Mouse (Mus musculus) liver, postnatal 0 days (tissue): ENCODE results near the gene Mettl7a1. TPM values are rescaled to one million over a fixed set of nuclear protein-coding genes. Genes with fewer than 3 reads are reported as not detected.

Source experiments
- ATAC-seq: fragments of 200-750 bp; cut with Nextera tagmentation; 2 replicates; pipeline ENCODE4 v1.8.0; 2017; ENCODE audit warnings: mild to moderate bottlenecking, moderate library complexity
- DNase-seq: peaks from one replicate; pipeline ENCODE4 v3.0.0-alpha.2; 2016
- H3K27ac ChIP-seq: fragments of 300-500 bp; sonication (generic); 2 replicates; pipeline ENCODE4 v1.5.1; 2014; ENCODE audit warnings: antibody characterized with exemption, moderate library complexity, mild to moderate bottlenecking, low read depth
- H3K27me3 ChIP-seq: fragments of 300-500 bp; sonication (generic); 2 replicates; pipeline ENCODE4 v1.6.1; 2014; ENCODE audit warnings: low read length, control low read depth, mixed read lengths; ENCODE audit not compliant: insufficient read depth
- H3K36me3 ChIP-seq: fragments of 300-500 bp; sonication (generic); replicated peaks from 2 replicates; pipeline ENCODE4 v1.6.1; 2014; ENCODE audit warnings: mild to moderate bottlenecking, control low read depth, low read length, moderate library complexity, mixed read lengths; ENCODE audit not compliant: insufficient read depth
- H3K4me1 ChIP-seq: fragments of 300-500 bp; sonication (generic); 2 replicates; pipeline ENCODE4 v1.6.1; 2014; ENCODE audit warnings: antibody characterized with exemption, mild to moderate bottlenecking, control low read depth; ENCODE audit not compliant: insufficient read depth
- H3K4me2 ChIP-seq: fragments of 300-500 bp; sonication (generic); 2 replicates; pipeline ENCODE4 v1.6.1; 2014; ENCODE audit warnings: low read depth, mild to moderate bottlenecking, low read length, moderate library complexity, mixed read lengths
- H3K4me3 ChIP-seq: fragments of 300-500 bp; sonication (generic); 2 replicates; pipeline ENCODE4 v1.5.1; 2014; ENCODE audit warnings: low read depth, low read length
- H3K9ac ChIP-seq: fragments of 300-500 bp; sonication (generic); replicated peaks from 2 replicates; pipeline ENCODE4 v1.6.1; 2014; ENCODE audit warnings: mild to moderate bottlenecking, moderate library complexity
- H3K9me3 ChIP-seq: fragments of 300-500 bp; sonication (generic); 2 replicates; pipeline ENCODE4 v1.6.1; 2016; ENCODE audit warnings: mild to moderate bottlenecking, control low read depth, low read length, mixed read lengths
- CTCF ChIP-seq: sonication (generic); IDR thresholded peaks from 2 replicates; pipeline ENCODE4 v1.5.1; 2016; ENCODE audit warnings: antibody characterized with exemption, low read depth
- EP300 ChIP-seq: IDR thresholded peaks from 2 replicates; pipeline ENCODE4 v1.6.1; 2016; ENCODE audit warnings: antibody characterized with exemption, low read depth, mild to moderate bottlenecking
- WGBS: fragments of 180-500 bp; shearing (Covaris S2); extraction: QIAGEN DNeasy Blood & Tissue Kit; methylation state at CpG from one replicate; pipeline ENCODE4 v1.1.7; 2014; ENCODE audit not compliant: insufficient replicate concordance; 5-methylcytosine and 5-hydroxymethylcytosine counted together
- polyA plus RNA-seq: library from polyadenylated mRNA; unstranded; fragments of >200 nt; fragmentation: Nextera tagmentation; extraction: Ambion mirVana; gene quantifications from 2 replicates; pipeline ENCODE4 v1.2.1, GENCODE M21; 2015

Mettl7a1 gene
- polyA plus RNA-seq, 1 experiment from 2014 or later = 9.7 TPM

DNA sequence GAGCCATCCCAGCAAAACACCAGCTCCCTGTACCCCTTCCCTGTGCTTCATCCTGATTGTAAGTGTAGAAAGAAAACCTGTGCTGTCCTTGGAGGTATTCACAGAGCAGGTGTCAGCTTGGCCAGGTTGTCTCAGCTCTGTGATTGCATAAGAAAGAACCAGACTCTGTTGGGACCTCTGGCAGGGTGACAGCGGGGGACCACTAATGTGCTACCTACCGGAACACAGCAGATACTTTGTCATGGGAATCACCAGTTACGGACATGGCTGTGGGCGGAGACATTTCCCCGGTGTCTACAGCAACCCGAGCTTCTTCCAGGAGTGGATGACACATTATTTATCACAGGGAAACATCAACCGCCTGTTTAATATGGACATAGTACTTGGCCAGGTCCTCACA is 11.6 kb upstream of the Mettl7a1 start:
- no peaks in the 10 kb centered on the region for H3K27me3 ChIP-seq
- H3K27ac ChIP-seq = no peak overlapping the region
- DNase-seq (no peak), ATAC-seq (no peak)
- H3K4me1 ChIP-seq = no peaks in the 10 kb centered on the region
- no peak overlapping the region for H3K4me2 ChIP-seq
- H3K9ac ChIP-seq = no peak overlapping the region
- 77% methylated on average over 7 of the region's 7 CpGs for WGBS
- no peaks in the 10 kb centered on the region for H3K9me3 ChIP-seq
- TF ChIP-seq EP300 = no peak
- TF ChIP-seq CTCF = no peak
- no peak overlapping the region for H3K4me3 ChIP-seq
- no peaks in the 10 kb centered on the region for H3K36me3 ChIP-seq

DNA sequence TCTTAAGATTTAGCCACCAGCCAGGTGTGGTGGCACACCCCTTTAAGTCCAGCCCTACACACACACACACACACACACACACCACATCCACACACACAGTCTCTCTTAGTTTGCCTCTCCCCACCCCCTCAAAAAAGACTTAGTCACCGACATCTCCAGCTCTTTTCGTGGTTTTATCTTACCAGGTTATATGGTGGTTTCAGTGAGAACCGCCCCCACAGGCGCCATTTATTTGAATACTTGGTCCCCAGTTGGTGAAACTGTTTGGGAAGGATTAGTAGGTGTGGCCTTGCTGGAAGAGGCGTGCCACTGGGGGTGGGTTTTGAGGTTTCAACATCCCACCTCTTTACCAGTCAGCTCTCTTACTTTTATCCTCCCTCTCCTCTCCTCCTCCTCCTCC is 6.1 kb upstream of the Mettl7a1 start:
- Histone ChIP-seq H3K9ac (no peak overlapping the region), H3K27me3 (no peaks in the 10 kb centered on the region), H3K4me2 (no peak overlapping the region), H3K4me3 (no peak overlapping the region), H3K9me3 (no peaks in the 10 kb centered on the region), H3K4me1 (no peaks in the 10 kb centered on the region; the same call in 1 of the 2 replicates), H3K36me3 (no peaks in the 10 kb centered on the region), H3K27ac (no peak overlapping the region)
- WGBS = 72% methylated on average over 5 of the region's 5 CpGs
- DNase-seq (no peak), ATAC-seq (no peak)
- TF ChIP-seq CTCF = no peak
- TF ChIP-seq EP300 = no peak

GRCm38 (mm10) chr15:100300499-100300898 is 3.4 kb upstream of the Mettl7a1 start:
- DNase-seq (no peak), ATAC-seq (no peak)
- Histone ChIP-seq H3K27ac (no peak overlapping the region), H3K4me1 (peaks cover 9% of the 10 kb centered on the region; the same call in 1 of the 2 replicates), H3K27me3 (no peaks in the 10 kb centered on the region), H3K4me2 (no peak overlapping the region), H3K9me3 (no peaks in the 10 kb centered on the region), H3K9ac (no peak overlapping the region), H3K36me3 (no peaks in the 10 kb centered on the region), H3K4me3 (no peak overlapping the region)
- WGBS = 64% methylated on average over 6 of the region's 6 CpGs
- TF ChIP-seq EP300 (no peak), CTCF (no peak)

- H3K9me3 ChIP-seq = no peaks in the 10 kb centered on the region
- 80% methylated on average over 15 of the region's 15 CpGs for WGBS
- H3K4me2 ChIP-seq = no peak overlapping the region
- DNase-seq (no peak), ATAC-seq (no peak)
- no peak overlapping the region for H3K4me3 ChIP-seq
- TF ChIP-seq EP300 (no peak), CTCF (no peak)
- no peaks in the 10 kb centered on the region for H3K27me3 ChIP-seq
- no peak overlapping the region for H3K27ac ChIP-seq
- H3K36me3 ChIP-seq = no peaks in the 10 kb centered on the region
- H3K4me1 ChIP-seq = peaks cover 13% of the 10 kb centered on the region; the same call in 1 of the 2 replicates
- no peak overlapping the region for H3K9ac ChIP-seq
Measured at GRCm38 (mm10) chr15:100301556-100301955, 2.4 kb upstream of the Mettl7a1 start.

- H3K4me2 ChIP-seq = peak overlapping the region; percentile 78
- H3K9ac ChIP-seq = no peak overlapping the region
- no peaks in the 10 kb centered on the region for H3K36me3 ChIP-seq
- ATAC-seq (no peak), DNase-seq (no peak)
- peaks cover 13% of the 10 kb centered on the region; the same call in 1 of the 2 replicates for H3K4me1 ChIP-seq
- H3K9me3 ChIP-seq = no peaks in the 10 kb centered on the region
- H3K4me3 ChIP-seq = peak overlapping the region; percentile 69
- no peaks in the 10 kb centered on the region for H3K27me3 ChIP-seq
- TF ChIP-seq EP300 (no peak), CTCF (no peak)
- 39% methylated on average over 8 of the region's 8 CpGs for WGBS
- H3K27ac ChIP-seq = peak overlapping the region; percentile 98
Measured at GRCm38 (mm10) chr15:100303428-100304018, 417 bp upstream of the Mettl7a1 start.

GRCm38 (mm10) chr15:100306201-100306600 is 2.3 kb downstream of the Mettl7a1 start:
- Histone ChIP-seq H3K4me2 (peak overlapping the region; percentile 78), H3K9me3 (no peaks in the 10 kb centered on the region), H3K9ac (no peak overlapping the region), H3K36me3 (no peaks in the 10 kb centered on the region), H3K4me1 (peaks cover 13% of the 10 kb centered on the region; the same call in 1 of the 2 replicates), H3K4me3 (peak overlapping the region; percentile 69), H3K27me3 (no peaks in the 10 kb centered on the region), H3K27ac (no peak overlapping the region)
- TF ChIP-seq EP300 (no peak), CTCF (no peak)
- 35% methylated on average over 2 of the region's 2 CpGs for WGBS
- no peak for ATAC-seq
- DNase-seq = no peak
